Mouse (Mus musculus) liver, embryonic 15.5 days (tissue): ENCODE data around the gene Hcls1. TPM values are rescaled to one million over a fixed set of nuclear protein-coding genes. Genes with fewer than 3 reads are reported as not detected.

ENCODE experiments used
- ATAC-seq: fragments of 200-750 bp; cut with Nextera tagmentation; 2 replicates; pipeline ENCODE4 v1.8.0; 2017; ENCODE audit warnings: moderate number of reproducible peaks, mild to moderate bottlenecking, moderate library complexity; ENCODE audit not compliant: insufficient read depth
- H3K27ac ChIP-seq: fragments of 300-500 bp; sonication (generic); replicated peaks from 2 replicates; pipeline ENCODE4 v1.5.1; 2015; ENCODE audit warnings: mild to moderate bottlenecking, inconsistent platforms
- H3K27me3 ChIP-seq: fragments of 300-500 bp; sonication (generic); 2 replicates; pipeline ENCODE4 v1.6.1; 2015; ENCODE audit warnings: mild to moderate bottlenecking, inconsistent platforms
- H3K36me3 ChIP-seq: fragments of 300-500 bp; sonication (generic); replicated peaks from 2 replicates; pipeline ENCODE4 v1.6.1; 2015; ENCODE audit warnings: moderate library complexity, mild to moderate bottlenecking, inconsistent platforms
- H3K4me1 ChIP-seq: fragments of 300-500 bp; sonication (generic); replicated peaks from 2 replicates; pipeline ENCODE4 v1.6.1; 2015; ENCODE audit warnings: inconsistent platforms
- H3K4me2 ChIP-seq: fragments of 300-500 bp; sonication (generic); 2 replicates; pipeline ENCODE4 v1.6.1; 2015; ENCODE audit warnings: moderate library complexity, mild to moderate bottlenecking, inconsistent platforms
- H3K4me3 ChIP-seq: fragments of 300-500 bp; sonication (generic); replicated peaks from 2 replicates; pipeline ENCODE4 v1.5.1; 2015; ENCODE audit warnings: mild to moderate bottlenecking, inconsistent platforms
- H3K9ac ChIP-seq: fragments of 300-500 bp; sonication (generic); 2 replicates; pipeline ENCODE4 v1.6.1; 2015; ENCODE audit warnings: moderate library complexity, mild to moderate bottlenecking, inconsistent platforms
- H3K9me3 ChIP-seq: fragments of 300-500 bp; sonication (generic); replicated peaks from 2 replicates; pipeline ENCODE4 v1.6.1; 2016; ENCODE audit warnings: inconsistent platforms
- WGBS: fragments of 180-500 bp; shearing (Covaris S2); methylation state at CpG from one replicate; pipeline ENCODE4 v1.1.7; 2015; ENCODE audit warnings: mixed read lengths; ENCODE audit not compliant: insufficient replicate concordance; 5-methylcytosine and 5-hydroxymethylcytosine counted together
- polyA plus RNA-seq: library from polyadenylated mRNA; unstranded; fragments of >200 nt; fragmentation: Nextera tagmentation; extraction: Ambion mirVana; gene quantifications from 2 replicates; pipeline ENCODE4 v1.2.1, GENCODE M21; 2015

Hcls1 gene
- polyA plus RNA-seq, 1 experiment from 2014 or later = 14.4 TPM

- no peak overlapping the region for H3K4me2 ChIP-seq
- no peak overlapping the region for H3K9ac ChIP-seq
- H3K36me3 ChIP-seq = peaks cover 72% of the 10 kb centered on the region
- no peaks in the 10 kb centered on the region for H3K27me3 ChIP-seq
- 0 out of 2 replicates have a peak overlapping the region, but pooled peaks have one; percentile 3 for H3K27ac ChIP-seq
- peaks cover 14% of the 10 kb centered on the region; the same call in 1 of the 2 replicates for H3K4me1 ChIP-seq
- no peaks in the 10 kb centered on the region for H3K9me3 ChIP-seq
- no peak for ATAC-seq
- no peak overlapping the region for H3K4me3 ChIP-seq
- 65% methylated on average over 11 of the region's 11 CpGs for WGBS
Measured at GRCm38 (mm10) chr16:36930231-36931136, 4.3 kb upstream of the Hcls1 start.

GRCm38 (mm10) chr16:36931381-36931780, 3.4 kb upstream of the Hcls1 start:
- no peak overlapping the region for H3K4me2 ChIP-seq
- WGBS = 83% methylated on average over 10 of the region's 10 CpGs
- no peak overlapping the region for H3K4me3 ChIP-seq
- ATAC-seq = no peak
- H3K4me1 ChIP-seq = peaks cover 14% of the 10 kb centered on the region; the same call in 1 of the 2 replicates
- no peaks in the 10 kb centered on the region for H3K9me3 ChIP-seq
- peaks cover 63% of the 10 kb centered on the region for H3K36me3 ChIP-seq
- H3K27me3 ChIP-seq = no peaks in the 10 kb centered on the region
- H3K27ac ChIP-seq = no peak overlapping the region
- H3K9ac ChIP-seq = no peak overlapping the region

- ATAC-seq = no peak
- Histone ChIP-seq H3K4me3 (no peak overlapping the region), H3K27ac (no peak overlapping the region), H3K4me1 (peaks cover 14% of the 10 kb centered on the region; the same call in 1 of the 2 replicates), H3K9me3 (no peaks in the 10 kb centered on the region), H3K27me3 (no peaks in the 10 kb centered on the region), H3K36me3 (peaks cover 57% of the 10 kb centered on the region), H3K9ac (no peak overlapping the region), H3K4me2 (no peak overlapping the region)
- WGBS = 78% methylated on average over 3 of the region's 3 CpGs
Measured at GRCm38 (mm10) chr16:36931976-36932375, 2.8 kb upstream of the Hcls1 start.

- no peaks in the 10 kb centered on the region for H3K27me3 ChIP-seq
- no peak for ATAC-seq
- no peak overlapping the region for H3K27ac ChIP-seq
- peaks cover 54% of the 10 kb centered on the region for H3K36me3 ChIP-seq
- no peak overlapping the region for H3K4me3 ChIP-seq
- H3K9ac ChIP-seq = no peak overlapping the region
- H3K9me3 ChIP-seq = no peaks in the 10 kb centered on the region
- peaks cover 14% of the 10 kb centered on the region; the same call in 1 of the 2 replicates for H3K4me1 ChIP-seq
- no peak overlapping the region for H3K4me2 ChIP-seq
- WGBS = 82% methylated on average over 6 of the region's 6 CpGs
Measured at GRCm38 (mm10) chr16:36932546-36932945, 2.2 kb upstream of the Hcls1 start.

GRCm38 (mm10) chr16:36934131-36934840, 497 bp upstream of the Hcls1 start:
- no peak overlapping the region for H3K9ac ChIP-seq
- H3K27ac ChIP-seq = peak overlapping the region; percentile 71
- H3K4me2 ChIP-seq = peak overlapping the region; percentile 43
- no peaks in the 10 kb centered on the region for H3K9me3 ChIP-seq
- peaks cover 14% of the 10 kb centered on the region; the same call in 1 of the 2 replicates for H3K4me1 ChIP-seq
- H3K36me3 ChIP-seq = peaks cover 36% of the 10 kb centered on the region
- ATAC-seq = peak; percentile 30; the same call in 1 of the 2 replicates
- 22% methylated on average over 6 of the region's 6 CpGs for WGBS
- no peaks in the 10 kb centered on the region for H3K27me3 ChIP-seq
- H3K4me3 ChIP-seq = peak overlapping the region; percentile 39

GRCm38 (mm10) chr16:36935814-36936213, 1.0 kb downstream of the Hcls1 start:
- no peak for ATAC-seq
- Histone ChIP-seq H3K4me3 (peak overlapping the region; percentile 39), H3K9me3 (no peaks in the 10 kb centered on the region), H3K27ac (peak overlapping the region; percentile 71; the same call in 1 of the 2 replicates), H3K4me2 (peak overlapping the region; percentile 43), H3K36me3 (peaks cover 24% of the 10 kb centered on the region), H3K4me1 (peaks cover 14% of the 10 kb centered on the region; the same call in 1 of the 2 replicates), H3K9ac (no peak overlapping the region), H3K27me3 (no peaks in the 10 kb centered on the region)
- WGBS = 29% methylated on average over 3 of the region's 3 CpGs

- Histone ChIP-seq H3K9me3 (no peaks in the 10 kb centered on the region), H3K36me3 (no peaks in the 10 kb centered on the region), H3K4me2 (no peak overlapping the region), H3K9ac (no peak overlapping the region), H3K27me3 (no peaks in the 10 kb centered on the region), H3K4me1 (peaks cover 7% of the 10 kb centered on the region), H3K27ac (no peak overlapping the region), H3K4me3 (no peak overlapping the region)
- 37% methylated on average over 6 of the region's 6 CpGs for WGBS
- no peak for ATAC-seq
Measured at GRCm38 (mm10) chr16:36941137-36941727, 6.4 kb downstream of the Hcls1 start.

- H3K4me3 ChIP-seq = no peak overlapping the region
- no peaks in the 10 kb centered on the region for H3K27me3 ChIP-seq
- no peak overlapping the region for H3K27ac ChIP-seq
- no peak for ATAC-seq
- no peak overlapping the region for H3K4me2 ChIP-seq
- WGBS = 87% methylated on average over 4 of the region's 4 CpGs
- H3K9me3 ChIP-seq = no peaks in the 10 kb centered on the region
- no peaks in the 10 kb centered on the region for H3K36me3 ChIP-seq
- no peak overlapping the region for H3K9ac ChIP-seq
- peaks cover 7% of the 10 kb centered on the region for H3K4me1 ChIP-seq
Measured at GRCm38 (mm10) chr16:36941895-36942294, 7.1 kb downstream of the Hcls1 start.

- Histone ChIP-seq H3K27me3 (no peaks in the 10 kb centered on the region), H3K27ac (no peak overlapping the region), H3K4me1 (peaks cover 7% of the 10 kb centered on the region), H3K9ac (no peak overlapping the region), H3K4me2 (no peak overlapping the region), H3K9me3 (no peaks in the 10 kb centered on the region), H3K36me3 (no peaks in the 10 kb centered on the region), H3K4me3 (no peak overlapping the region)
- 70% methylated on average over 3 of the region's 3 CpGs for WGBS
- no peak for ATAC-seq
Measured at GRCm38 (mm10) chr16:36943591-36943990, 8.8 kb downstream of the Hcls1 start.

GRCm38 (mm10) chr16:36944895-36945424, 10.2 kb downstream of the Hcls1 start:
- Histone ChIP-seq H3K4me1 (peaks cover 7% of the 10 kb centered on the region), H3K27ac (no peak overlapping the region), H3K27me3 (no peaks in the 10 kb centered on the region), H3K9ac (no peak overlapping the region), H3K4me3 (no peak overlapping the region), H3K4me2 (no peak overlapping the region), H3K9me3 (no peaks in the 10 kb centered on the region), H3K36me3 (no peaks in the 10 kb centered on the region)
- no peak for ATAC-seq
- 66% methylated on average over 12 of the region's 12 CpGs for WGBS
